Mouse (Mus musculus) MEL (cell line): Measurements from ENCODE around the gene Wnt10b. TPM values are rescaled to one million over a fixed set of nuclear protein-coding genes. Genes with fewer than 3 reads are reported as not detected.

Source experiments
- DNase-seq: peaks from one replicate; pipeline ENCODE4 v3.0.0; 2011; ENCODE audit warnings: low read depth, low spot score
- H3K27ac ChIP-seq: 2 replicates; pipeline ENCODE4 v1.5.1; 2012; ENCODE audit warnings: low read depth, mild to moderate bottlenecking, control low read depth, low read length, moderate library complexity; ENCODE audit not compliant: control insufficient read depth
- H3K27me3 ChIP-seq, 2 experiments: fragments of 150-350 bp in 1 of 2; sonication (generic) in 1 of 2; 2 replicates each; pipeline ENCODE4 v1.6.1; 2012; ENCODE audit warnings: low read length in 2 of 2, mild to moderate bottlenecking in 2 of 2, improper control_type of control experiment in 1 of 2, moderate library complexity in 1 of 2; ENCODE audit not compliant: insufficient read depth in 2 of 2, control insufficient read depth in 1 of 2
- H3K36me3 ChIP-seq, 2 experiments: 2 replicates each; pipeline ENCODE4 v1.6.1; 2012 to 2014; ENCODE audit warnings: low read length in 2 of 2, improper control_type of control experiment in 1 of 2, inconsistent platforms in 1 of 2, mild to moderate bottlenecking in 1 of 2; ENCODE audit not compliant: insufficient read depth in 2 of 2, control insufficient read depth in 1 of 2
- H3K4me1 ChIP-seq, 2 experiments: fragments of 150-350 bp in 1 of 2; sonication (generic) in 1 of 2; 2 replicates each; pipeline ENCODE4 v1.6.1; 2012; ENCODE audit warnings: low read length in 2 of 2, improper control_type of control experiment in 1 of 2, mild to moderate bottlenecking in 1 of 2; ENCODE audit not compliant: insufficient read depth in 2 of 2, control insufficient read depth in 1 of 2
- H3K4me3 ChIP-seq, 2 experiments: fragments of 150-350 bp in 1 of 2; sonication (generic) in 1 of 2; 2 replicates each; pipeline ENCODE4 v1.5.1; 2012; ENCODE audit warnings: low read depth in 2 of 2, low read length in 2 of 2, mild to moderate bottlenecking in 2 of 2, moderate library complexity in 2 of 2, control low read depth in 1 of 2, improper control_type of control experiment in 1 of 2; ENCODE audit not compliant: control insufficient read depth in 1 of 2, insufficient read depth in 1 of 2
- H3K79me2 ChIP-seq: 2 replicates; pipeline ENCODE4 v1.6.1; 2012; ENCODE audit warnings: mild to moderate bottlenecking, low read length, moderate library complexity; ENCODE audit not compliant: control insufficient read depth, poor library complexity, insufficient read depth
- H3K9ac ChIP-seq: 2 replicates; pipeline ENCODE4 v1.6.1; 2012; ENCODE audit warnings: low read depth, mild to moderate bottlenecking, control low read depth, low read length, moderate library complexity; ENCODE audit not compliant: control insufficient read depth, poor library complexity, severe bottlenecking
- H3K9me3 ChIP-seq: fragments of 150-350 bp; sonication (generic); replicated peaks from 2 replicates; pipeline ENCODE4 v1.6.1; 2012; ENCODE audit warnings: mild to moderate bottlenecking, low read length, improper control_type of control experiment, moderate library complexity; ENCODE audit not compliant: insufficient read depth
- EP300 ChIP-seq, 2 experiments: IDR thresholded peaks; 2 replicates each; pipeline ENCODE4 v1.6.1; 2011; ENCODE audit warnings: improper control_type of control experiment in 2 of 2, low read length in 2 of 2, low read depth in 1 of 2, mild to moderate bottlenecking in 1 of 2
- GATA1 ChIP-seq: IDR thresholded peaks from 2 replicates; pipeline ENCODE4 v1.6.1; 2011; ENCODE audit warnings: low read depth, low read length, improper control_type of control experiment
- HCFC1 ChIP-seq: IDR thresholded peaks from 2 replicates; pipeline ENCODE4 v1.6.1; 2012; ENCODE audit warnings: low read depth, mild to moderate bottlenecking, inconsistent platforms, low read length, improper control_type of control experiment, moderate library complexity
- MAFK ChIP-seq: IDR thresholded peaks from 2 replicates; pipeline ENCODE4 v1.6.1; 2011; ENCODE audit warnings: low read depth, mild to moderate bottlenecking, low read length, improper control_type of control experiment, borderline replicate concordance
- UBTF ChIP-seq: IDR thresholded peaks from 2 replicates; pipeline ENCODE4 v1.6.1; 2012; ENCODE audit warnings: low read depth, mild to moderate bottlenecking, inconsistent platforms, low read length, improper control_type of control experiment, moderate library complexity, borderline replicate concordance; ENCODE audit not compliant: insufficient read depth
- ZC3H11A ChIP-seq: IDR thresholded peaks from 2 replicates; pipeline ENCODE4 v1.6.1; 2012; ENCODE audit warnings: low read depth, mild to moderate bottlenecking, inconsistent platforms, low read length, improper control_type of control experiment
- polyA plus RNA-seq, 2 experiments: library from polyadenylated mRNA; stranded (reverse) in 1 of 2; unstranded in 1 of 2; fragments of >175 nt in 1 of 2; fragments of >200 nt in 1 of 2; gene quantifications; 2 replicates each; pipeline versions ENCODE4 v1.2.1 to v1.2.4; 2012; ENCODE audit warnings: low replicate concordance in 2 of 2, low read depth in 1 of 2; ENCODE audit not compliant: insufficient read length in 2 of 2, insufficient read depth in 1 of 2, missing spikeins in 1 of 2
- total RNA-seq: library from RNA; depleted of rRNA; stranded (reverse); fragments of 300-350 nt; gene quantifications from 2 replicates; pipeline ENCODE4 v1.2.3, GENCODE M21; 2012; rRNA removed

Wnt10b gene
- total and polyA plus RNA-seq, 3 experiments, result 0.14 to 0.23 TPM; not detected in 1

DNA sequence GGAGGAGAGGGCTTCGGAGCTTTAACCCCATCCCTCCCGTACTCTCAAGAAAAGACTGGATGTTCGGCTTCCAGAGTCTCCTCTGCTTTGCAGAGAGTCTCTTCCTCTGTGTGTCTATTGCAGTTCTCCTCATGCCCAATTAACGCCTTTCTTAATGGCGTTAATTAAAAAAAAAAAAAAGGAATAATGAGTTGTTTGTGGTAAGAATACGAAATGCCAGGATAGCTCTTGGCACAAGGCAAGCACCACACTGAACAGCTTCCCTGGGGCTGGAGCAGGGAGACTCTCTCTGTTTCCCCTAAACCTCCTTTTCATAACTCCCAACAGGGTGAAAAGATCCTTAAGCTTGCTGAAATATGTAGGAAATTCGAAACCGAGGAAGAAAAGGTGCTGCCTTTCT, 55.8 kb downstream of the Wnt10b start:
- Histone ChIP-seq H3K4me1 (peaks cover 0 to 9% of the 10 kb centered on the region in 2 experiments; a peak in 1 of 4 replicates), H3K27me3 (no peaks in the 10 kb centered on the region; a peak in 1 of 4 replicates), H3K79me2 (peaks cover 5% of the 10 kb centered on the region), H3K9me3 (no peaks in the 10 kb centered on the region), H3K27ac (no peak overlapping the region), H3K4me3 (no peak overlapping the region), H3K9ac (no peak overlapping the region), H3K36me3 (no peaks in the 10 kb centered on the region; a peak in 1 of 4 replicates)
- no peak for TF ChIP-seq MAFK
- TF ChIP-seq GATA1, result no peak
- TF ChIP-seq HCFC1, result no peak
- no peak for TF ChIP-seq ZC3H11A
- TF ChIP-seq EP300 (IDR thresholded peaks at IDR 0.05; ENCODE audit: low read depth in 1 of 2, low read length in 2 of 2), result no peak
- TF ChIP-seq UBTF, result no peak
- no peak for DNase-seq

Other genes starting within 250 kb of the Wnt10b start
- gene Kansl2, start 243.9 kb downstream of the Wnt10b start, total RNA-seq, result 150 and 157 TPM in 2 replicates
- gene Kansl2, start 243.9 kb downstream of the Wnt10b start, polyA plus RNA-seq, result 100 to 1,000 TPM in 1 of 2 experiments, not detected in 1; 170 TPM
- gene Ccnt1, start 207.2 kb downstream of the Wnt10b start, total RNA-seq, result 40.5 and 44.0 TPM in 2 replicates
- 10 to 100 TPM; 19.5 to 63.2 TPM for gene Ccnt1, start 207.2 kb downstream of the Wnt10b start, polyA plus RNA-seq
- gene 4930415O20Rik, start 207.1 kb downstream of the Wnt10b start, total RNA-seq, result 0.50 TPM in 1 of 2 replicates, not detected in the other
- under 1 TPM in 1 of 2 experiments, not detected in 1; 0.31 TPM for gene 4930415O20Rik, start 207.1 kb downstream of the Wnt10b start, polyA plus RNA-seq
- 58.9 and 76.0 TPM in 2 replicates for gene Adcy6, start 168.1 kb downstream of the Wnt10b start, total RNA-seq
- 10 to 100 TPM in 1 of 2 experiments, not detected in 1; 77.3 TPM for gene Adcy6, start 168.1 kb downstream of the Wnt10b start, polyA plus RNA-seq
- 1.4 TPM in 2 replicates for gene Cacnb3, start 147.3 kb downstream of the Wnt10b start, total RNA-seq
- 1 to 10 TPM in 1 of 2 experiments, not detected in 1; 8.5 TPM for gene Cacnb3, start 147.3 kb downstream of the Wnt10b start, polyA plus RNA-seq
- gene Ddx23, start 115.3 kb downstream of the Wnt10b start, total RNA-seq, result 193 and 213 TPM in 2 replicates
- 100 to 1,000 TPM; 194 to 252 TPM for gene Ddx23, start 115.3 kb downstream of the Wnt10b start, polyA plus RNA-seq
- gene Rnd1, start 100.7 kb downstream of the Wnt10b start, total RNA-seq, result 5.8 and 6.0 TPM in 2 replicates
- gene Rnd1, start 100.7 kb downstream of the Wnt10b start, polyA plus RNA-seq, result 1 to 10 TPM in 1 of 2 experiments, not detected in 1; 5.5 TPM
- gene Ccdc65, start 69.9 kb downstream of the Wnt10b start, total RNA-seq, result not detected in 2 replicates
- gene Ccdc65, start 69.9 kb downstream of the Wnt10b start, polyA plus RNA-seq, result under 1 TPM in 1 of 2 experiments, not detected in 1; 0.13 TPM
- 109 and 160 TPM in 2 replicates for gene Fkbp11, start 50.0 kb downstream of the Wnt10b start, total RNA-seq
- 100 to 1,000 TPM in 1 of 2 experiments, not detected in 1; 118 TPM for gene Fkbp11, start 50.0 kb downstream of the Wnt10b start, polyA plus RNA-seq
- 37.4 and 41.1 TPM in 2 replicates for gene Arf3, start 14.9 kb downstream of the Wnt10b start, total RNA-seq
- 100 to 1,000 TPM; 140 to 239 TPM for gene Arf3, start 14.9 kb downstream of the Wnt10b start, polyA plus RNA-seq
- gene Wnt1, start 11.7 kb upstream of the Wnt10b start, total RNA-seq, result not detected in 2 replicates
- not detected for gene Wnt1, start 11.7 kb upstream of the Wnt10b start, polyA plus RNA-seq
- 2.8 and 4.0 TPM in 2 replicates for gene Ddn, start 31.3 kb upstream of the Wnt10b start, total RNA-seq
- gene Ddn, start 31.3 kb upstream of the Wnt10b start, polyA plus RNA-seq, result 1 to 10 TPM in 1 of 2 experiments, not detected in 1; 4.2 TPM
- 122 and 126 TPM in 2 replicates for gene Prkag1, start 53.4 kb upstream of the Wnt10b start, total RNA-seq
- 100 to 1,000 TPM; 141 to 348 TPM for gene Prkag1, start 53.4 kb upstream of the Wnt10b start, polyA plus RNA-seq
- gene Kmt2d, start 93.1 kb upstream of the Wnt10b start, total RNA-seq, result 12.5 and 15.4 TPM in 2 replicates
- gene Kmt2d, start 93.1 kb upstream of the Wnt10b start, polyA plus RNA-seq, result 10 to 100 TPM; 42.0 to 47.7 TPM
- 9.4 and 10.1 TPM in 2 replicates for gene Rhebl1, start 116.4 kb upstream of the Wnt10b start, total RNA-seq
- 10 to 100 TPM in 1 of 2 experiments, not detected in 1; 16.6 TPM for gene Rhebl1, start 116.4 kb upstream of the Wnt10b start, polyA plus RNA-seq
- 0.12 TPM in 1 of 2 replicates, not detected in the other for gene Dhh, start 120.4 kb upstream of the Wnt10b start, total RNA-seq
- gene Dhh, start 120.4 kb upstream of the Wnt10b start, polyA plus RNA-seq, result not detected
- gene Lmbr1l, start 140.1 kb upstream of the Wnt10b start, total RNA-seq, result 7.0 and 13.5 TPM in 2 replicates
- gene Lmbr1l, start 140.1 kb upstream of the Wnt10b start, polyA plus RNA-seq, result 10 to 100 TPM in 1 of 2 experiments, not detected in 1; 17.3 TPM
- gene Tuba1b, start 156.4 kb upstream of the Wnt10b start, total RNA-seq, result 1,577 and 1,672 TPM in 2 replicates
- 1,000 to 10,000 TPM in 1 of 2 experiments, not detected in 1; 1,861 TPM for gene Tuba1b, start 156.4 kb upstream of the Wnt10b start, polyA plus RNA-seq
- not detected in 2 replicates for gene Gm49450, start 175.4 kb upstream of the Wnt10b start, total RNA-seq
- gene Gm49450, start 175.4 kb upstream of the Wnt10b start, polyA plus RNA-seq, result not detected
- 112 and 133 TPM in 2 replicates for gene Tuba1a, start 175.6 kb upstream of the Wnt10b start, total RNA-seq
- 10 to 100 TPM in 1 of 2 experiments, not detected in 1; 83.6 TPM for gene Tuba1a, start 175.6 kb upstream of the Wnt10b start, polyA plus RNA-seq